Mouse (Mus musculus): ENCODE measurements around the gene Copz1. TPM values are rescaled to one million over a fixed set of nuclear protein-coding genes. Genes with fewer than 3 reads are reported as not detected.
"Not testable (repeated sequence)": the region's sequence is repeated elsewhere in the genome, so short reads cannot be mapped to it uniquely, and the experiment has no call there.

The Copz1 gene
- 100 to 1,000 TPM; 111 TPM for total RNA-seq (2021)

DNA sequence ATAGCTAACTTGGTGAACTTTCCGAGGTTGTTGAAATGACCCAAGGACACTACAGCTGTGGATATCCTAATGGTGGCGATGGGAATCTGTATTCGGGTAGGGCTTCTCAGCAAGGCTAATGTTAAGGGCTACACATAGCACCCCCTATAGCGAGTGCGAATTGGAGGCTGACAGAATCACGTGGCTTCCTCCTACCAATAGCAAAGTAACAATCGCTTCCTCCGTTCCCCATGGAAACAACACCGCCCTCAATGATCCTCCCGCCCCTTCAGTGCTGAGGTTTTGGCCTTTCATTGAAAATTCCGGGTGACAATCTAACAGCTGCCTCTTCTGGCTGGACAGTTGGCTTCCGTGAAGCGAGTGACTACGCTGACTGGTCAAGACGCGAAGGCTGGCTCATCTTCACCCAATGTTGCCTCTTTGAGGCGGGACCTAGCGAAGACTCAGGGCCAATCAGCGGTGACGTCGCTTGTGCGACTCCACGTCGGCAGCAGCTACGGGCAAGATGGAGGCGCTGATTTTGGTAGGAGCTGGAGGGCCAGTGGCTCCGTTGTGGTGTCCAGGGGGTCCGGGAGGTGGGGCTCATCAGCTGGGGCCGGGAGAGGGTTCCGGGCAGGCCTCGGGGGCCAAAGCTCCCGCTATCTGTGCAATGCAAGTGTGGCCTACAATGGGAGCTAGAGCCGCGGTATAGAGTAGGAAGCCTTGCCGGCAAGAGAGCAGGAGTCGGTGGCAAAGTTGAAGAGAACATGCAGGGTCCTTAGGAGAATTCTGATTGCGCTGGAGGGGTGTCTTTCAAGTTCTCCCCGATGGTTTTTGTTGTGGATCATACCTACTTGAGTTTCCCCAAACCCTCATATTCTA, at the start of gene Copz1:
Gene Copz1 (plus strand): TSS at position 296 of the 861 bp plus-strand sequence.
- intact Hi-C loops (cut with DNase I): no loop called here

DNA sequence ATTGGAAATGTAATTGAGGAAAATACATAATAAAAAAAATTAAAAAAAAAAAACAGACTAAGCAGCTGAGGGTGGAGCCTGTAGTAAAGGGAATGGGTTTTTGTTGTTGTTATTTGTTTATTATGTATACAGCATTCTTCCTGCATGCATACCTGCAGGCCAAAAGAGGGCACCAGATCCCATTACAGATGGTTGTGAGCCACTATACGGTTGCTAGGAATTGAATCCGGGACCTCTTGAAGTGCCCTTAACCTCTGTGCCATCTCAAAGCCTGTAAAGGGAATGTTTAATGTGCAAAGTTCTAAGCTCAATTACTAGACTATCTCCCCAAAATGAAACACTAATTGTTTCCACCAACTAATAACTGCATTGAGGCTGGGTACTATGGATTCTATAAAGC, 48.4 kb upstream of the Copz1 start:
- intact Hi-C loops (cut with DNase I): no loop called here
- DNase-seq (ENCODE audit: extremely low spot score in 1 of 2, low spot score in 2 of 2): no peak

More for the DNA sequence above, at the start of gene Copz1:
- DNase-seq (ENCODE audit: extremely low spot score in 1 of 2, low spot score in 2 of 2): peak; percentile 96 to 99

DNA sequence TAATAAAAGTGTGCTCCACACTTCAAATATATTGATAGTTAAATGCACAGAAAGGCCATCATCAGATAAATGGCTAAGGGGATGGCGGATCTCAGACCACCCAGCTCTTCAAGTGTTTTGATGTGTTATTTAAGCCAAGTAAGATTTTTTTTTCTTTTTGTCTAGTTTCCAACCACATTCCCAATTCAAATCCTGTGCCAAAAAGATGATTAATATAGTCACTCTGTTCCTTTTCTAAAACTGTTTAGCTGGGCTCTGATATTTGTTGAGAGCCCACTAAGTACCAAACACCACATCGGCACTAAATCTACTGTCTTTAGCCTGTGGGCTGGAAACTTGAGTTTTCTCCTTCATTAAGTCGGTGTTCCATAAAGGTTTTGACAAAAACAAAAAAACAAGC, 45.5 kb upstream of the Copz1 start:
- intact Hi-C loops (cut with DNase I): no loop called here
- no peak for DNase-seq (ENCODE audit: extremely low spot score in 1 of 2, low spot score in 2 of 2)

DNA sequence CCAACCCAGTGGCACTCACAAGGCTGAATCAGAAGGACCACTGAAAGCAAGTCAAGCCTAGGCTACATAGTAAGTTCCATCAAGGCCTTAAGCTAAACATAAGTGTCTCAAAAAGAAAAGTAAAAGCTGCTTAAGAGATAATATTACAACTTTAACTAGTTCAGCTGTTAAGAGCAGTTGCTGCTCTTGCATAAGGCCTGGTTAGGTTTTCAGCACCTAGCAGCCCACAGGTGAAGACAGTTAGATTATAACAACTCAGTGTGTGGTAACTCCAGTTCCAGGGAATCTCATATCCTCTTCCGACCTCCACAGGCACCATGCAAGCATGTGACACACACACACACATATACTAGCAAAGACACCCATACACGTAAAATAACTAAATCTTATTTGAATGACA, 44.9 kb upstream of the Copz1 start:
- no peak for DNase-seq (ENCODE audit: extremely low spot score in 1 of 2, low spot score in 2 of 2)
- intact Hi-C loops (cut with DNase I): no loop called here

DNA sequence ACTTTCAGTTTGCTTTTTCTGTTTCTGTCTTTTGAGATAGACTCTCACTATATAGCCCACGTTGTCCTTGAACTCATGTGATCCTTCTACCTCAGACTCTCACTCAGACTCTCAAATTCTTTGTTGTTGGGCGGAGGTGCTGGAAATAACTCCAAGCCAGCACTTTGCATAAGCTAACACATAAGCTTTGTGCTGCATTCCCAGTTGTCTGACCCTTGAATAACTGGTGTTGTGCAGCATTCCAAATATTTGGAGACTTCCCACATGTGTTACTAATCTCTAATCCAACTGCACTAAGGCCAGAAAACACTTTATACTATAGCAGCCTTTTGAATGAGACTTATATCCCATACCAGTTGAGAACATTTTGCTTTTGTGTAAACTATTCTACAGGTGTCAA, 43.6 kb upstream of the Copz1 start:
- no peak for DNase-seq (ENCODE audit: extremely low spot score in 1 of 2, low spot score in 2 of 2)
- intact Hi-C loops (cut with DNase I): no loop called here

DNA sequence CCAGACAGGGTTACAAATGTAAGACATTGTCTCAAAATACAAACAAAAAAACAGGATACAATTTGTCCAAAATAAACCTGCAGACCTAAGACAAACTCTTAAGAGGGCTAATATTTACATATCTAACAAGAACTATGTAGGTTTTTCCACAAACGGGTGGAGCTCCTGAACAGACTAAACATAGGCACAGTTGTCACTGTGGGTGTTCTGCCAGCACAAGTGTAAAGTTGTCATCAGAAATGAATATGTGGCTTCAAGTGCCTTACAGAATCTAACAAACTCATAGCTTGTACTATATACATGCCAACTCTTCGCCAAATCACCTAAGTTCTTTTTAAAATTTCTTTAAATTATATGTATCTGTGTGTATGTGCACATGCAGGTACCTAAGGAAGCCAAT, 39.4 kb upstream of the Copz1 start:
- DNase-seq (ENCODE audit: extremely low spot score in 1 of 2, low spot score in 2 of 2): no peak
- intact Hi-C loops (cut with DNase I): no loop called here

DNA sequence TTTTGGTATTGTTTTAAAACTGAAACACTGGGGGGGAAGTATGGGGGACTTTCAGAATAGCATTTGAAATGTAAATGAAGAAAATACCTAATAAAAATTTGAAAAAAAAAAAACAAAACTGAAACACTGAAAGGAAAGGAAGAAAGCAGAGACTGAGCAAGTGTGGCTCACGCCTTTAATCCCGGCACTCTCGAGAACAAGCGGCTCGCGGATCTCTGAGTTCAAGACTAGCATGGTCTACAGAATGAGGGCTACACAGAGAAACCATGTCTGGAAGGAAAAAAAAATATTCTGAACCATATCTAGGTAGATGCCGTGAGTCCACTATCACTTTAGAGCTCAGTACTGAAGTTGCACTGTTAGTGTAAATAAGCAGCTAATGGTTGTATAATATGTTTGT, 35.2 kb upstream of the Copz1 start:
- no peak for DNase-seq (ENCODE audit: extremely low spot score in 1 of 2, low spot score in 2 of 2)
- intact Hi-C loops (cut with DNase I): no loop called here

DNA sequence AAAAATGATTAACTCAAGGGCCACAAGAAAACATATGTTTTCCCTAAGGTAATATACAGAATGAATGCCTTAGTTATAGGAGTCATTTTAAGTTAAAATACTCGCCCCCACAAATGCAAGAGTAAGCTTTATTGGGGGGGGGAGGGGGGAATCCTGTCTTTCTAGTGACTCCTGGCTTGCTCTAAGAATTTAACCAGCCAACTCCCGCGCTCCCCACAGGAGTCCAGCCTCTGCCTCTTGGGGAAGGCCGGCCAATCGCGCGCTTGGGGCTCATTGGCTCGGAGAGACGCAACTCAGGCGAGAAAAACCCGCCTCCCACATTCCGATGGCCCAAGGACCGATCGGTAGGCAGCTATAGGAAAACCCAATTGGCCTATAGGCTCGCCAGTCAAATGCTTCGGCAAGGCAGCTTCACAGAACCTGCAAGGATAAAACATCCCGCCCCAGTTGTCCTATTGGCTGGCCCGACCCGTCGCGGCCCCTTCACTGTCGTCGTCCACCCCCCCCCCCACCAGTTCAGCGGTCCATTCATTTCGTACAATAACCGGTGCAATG, 33.3 kb upstream of the Copz1 start:
- peak; percentile 97 for DNase-seq (ENCODE audit: extremely low spot score in 1 of 2, low spot score in 2 of 2)
- intact Hi-C loops (cut with DNase I): no loop called here

DNA sequence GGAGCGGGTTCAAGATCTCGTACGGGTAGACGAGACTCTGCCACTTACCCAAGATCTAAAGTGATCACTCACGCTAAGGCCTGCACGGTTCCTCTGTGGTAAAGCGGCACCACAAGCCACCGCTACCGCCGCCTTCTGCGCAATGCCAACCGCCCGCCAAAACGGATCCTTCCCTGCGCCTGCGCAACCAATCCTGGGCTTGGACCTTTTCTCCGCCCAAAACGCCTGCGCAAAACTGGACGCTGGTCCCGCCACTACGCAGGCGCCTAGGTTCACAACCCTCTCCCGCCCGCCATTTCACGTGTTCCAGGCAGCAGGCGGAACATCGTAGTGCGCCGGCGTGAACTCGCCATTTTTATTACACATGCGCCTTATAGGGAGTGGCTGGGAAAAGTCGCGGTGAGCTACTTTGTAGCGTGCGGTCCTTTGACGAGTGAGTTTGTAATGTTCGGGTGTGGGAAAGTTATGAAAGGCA, 32.8 kb upstream of the Copz1 start, which contains the start of gene Cbx5:
Gene Cbx5 (minus strand): TSS at position 132 of the 475 bp plus-strand sequence.
- DNase-seq (ENCODE audit: extremely low spot score in 1 of 2, low spot score in 2 of 2): peak; percentile 99
- intact Hi-C loops (cut with DNase I): no loop called here

DNA sequence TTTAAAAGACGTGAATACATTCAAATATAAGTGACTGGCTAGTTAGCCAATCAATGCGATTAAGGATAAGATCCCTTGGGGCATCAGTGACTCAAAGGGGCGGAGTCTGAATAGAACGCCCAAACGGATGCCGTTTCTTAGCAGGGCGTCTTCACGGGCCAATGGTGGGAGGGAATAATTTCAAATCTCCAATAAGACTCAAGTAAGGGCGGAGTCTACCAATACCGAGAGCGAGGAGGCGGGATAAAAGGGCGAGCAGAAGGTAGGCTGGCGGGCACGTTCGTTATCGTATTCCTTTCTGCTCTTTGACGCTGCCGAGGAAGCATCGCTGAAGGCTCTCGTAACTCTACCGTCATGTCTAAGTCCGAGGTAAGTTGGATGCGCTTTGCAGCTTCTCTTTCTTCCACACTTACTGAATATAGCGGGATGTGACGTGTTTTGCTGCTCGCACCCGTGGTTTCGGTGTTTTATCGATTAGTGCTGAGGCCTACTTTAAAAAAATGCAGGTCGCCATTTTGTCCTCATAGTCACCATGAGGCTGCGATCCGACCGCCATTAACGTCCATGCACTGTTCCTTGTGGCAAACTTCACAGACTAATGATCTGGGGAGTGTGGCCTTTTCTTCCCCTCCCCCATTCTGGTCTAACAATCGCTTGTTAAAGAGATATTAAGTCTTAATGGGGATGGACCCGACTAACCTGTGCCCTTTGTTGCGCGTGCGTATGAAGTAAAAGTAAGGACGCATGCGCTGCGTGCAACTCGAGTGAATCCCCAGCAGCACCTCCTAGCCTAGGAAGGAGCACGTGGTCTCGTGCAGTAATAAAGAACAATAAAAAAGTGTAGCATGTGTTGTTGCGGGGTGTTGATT, 32.1 kb upstream of the Copz1 start, which contains the start of gene Hnrnpa1:
Gene Hnrnpa1 (plus strand): TSS at position 273 of the 869 bp plus-strand sequence.
- intact Hi-C loops (cut with DNase I): no loop called here
- DNase-seq (ENCODE audit: extremely low spot score in 1 of 2, low spot score in 2 of 2): peak; percentile 95 to 97

DNA sequence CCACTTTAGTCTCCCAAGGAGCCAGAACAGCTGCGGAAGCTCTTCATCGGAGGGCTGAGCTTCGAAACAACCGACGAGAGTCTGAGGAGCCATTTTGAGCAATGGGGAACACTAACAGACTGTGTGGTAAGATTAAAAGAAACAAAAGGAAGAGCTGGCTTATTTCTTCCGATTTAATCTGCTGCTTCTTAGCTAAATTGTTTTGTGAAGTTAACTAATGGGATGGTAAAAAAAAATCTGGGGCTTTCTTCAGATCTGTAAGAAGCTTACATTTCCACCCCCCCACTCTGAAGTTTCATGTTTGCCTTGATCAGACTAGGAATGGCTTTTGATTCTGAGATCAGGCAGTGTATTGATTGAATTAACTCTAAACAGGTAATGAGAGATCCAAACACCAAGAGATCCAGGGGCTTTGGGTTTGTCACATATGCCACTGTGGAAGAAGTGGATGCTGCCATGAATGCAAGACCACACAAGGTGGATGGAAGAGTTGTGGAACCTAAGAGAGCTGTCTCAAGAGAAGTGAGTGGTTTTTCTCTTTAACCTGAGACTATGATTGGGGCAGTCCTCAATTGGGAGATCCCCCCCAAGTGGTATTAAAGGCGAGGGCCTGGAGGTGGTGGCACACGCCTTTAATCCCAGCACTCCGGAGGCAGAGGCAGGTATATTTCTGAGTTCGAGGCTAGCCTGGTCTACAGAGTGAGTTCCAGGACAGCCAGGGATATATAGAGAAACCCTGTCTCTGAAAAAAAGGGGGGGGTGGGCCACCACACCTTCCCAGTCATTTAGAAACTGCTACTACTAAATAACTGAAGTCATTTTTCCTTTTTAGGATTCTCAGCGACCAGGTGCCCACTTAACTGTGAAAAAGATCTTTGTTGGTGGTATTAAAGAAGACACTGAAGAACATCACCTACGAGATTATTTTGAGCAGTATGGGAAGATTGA, 31.2 kb upstream of the Copz1 start:
- DNase-seq (ENCODE audit: extremely low spot score in 1 of 2, low spot score in 2 of 2); intact Hi-C loops (cut with DNase I): not testable (repeated sequence)

DNA sequence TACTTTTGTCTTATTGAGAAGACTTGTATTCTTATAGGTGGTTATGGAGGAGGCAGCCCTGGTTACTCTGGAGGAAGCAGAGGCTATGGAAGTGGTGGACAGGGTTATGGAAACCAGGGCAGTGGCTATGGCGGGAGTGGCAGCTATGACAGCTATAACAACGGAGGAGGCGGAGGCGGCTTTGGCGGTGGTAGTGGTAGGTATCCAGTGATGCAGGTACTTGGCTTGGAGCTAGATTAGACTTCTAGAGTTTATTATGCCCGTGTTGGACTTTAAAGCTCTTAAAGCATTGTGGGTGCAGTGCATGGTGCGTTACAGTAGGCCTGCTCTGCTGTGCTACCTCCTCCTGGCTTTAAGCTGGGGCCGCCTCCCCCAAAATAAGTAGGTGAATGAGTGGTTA, 29.6 kb upstream of the Copz1 start:
- DNase-seq (ENCODE audit: extremely low spot score in 1 of 2, low spot score in 2 of 2): no peak
- intact Hi-C loops (cut with DNase I): no loop called here

DNA sequence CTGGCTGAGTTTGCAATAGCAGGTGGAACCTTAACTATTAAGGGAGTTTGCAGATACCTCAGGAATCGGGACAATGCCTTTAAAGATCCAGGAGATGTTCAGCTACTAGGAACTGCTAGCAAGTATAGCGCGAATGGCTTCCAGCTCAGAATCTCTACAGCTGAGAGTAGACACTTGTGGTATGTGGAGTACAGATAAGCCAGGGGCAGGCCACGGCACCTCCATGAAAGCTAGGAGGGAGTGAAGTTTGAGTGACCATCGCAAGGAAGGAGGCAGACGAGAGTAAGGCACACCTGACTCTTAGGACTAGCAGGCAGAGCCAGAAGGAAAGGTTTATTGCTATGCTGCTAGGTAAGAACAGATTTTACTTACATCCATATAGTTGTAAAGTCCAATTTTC, 26.9 kb upstream of the Copz1 start:
- intact Hi-C loops (cut with DNase I): loop anchor here (2.0 to 5.0 kb wide), 2 partner anchors 38 to 61 kb away; no protein-coding TSS in a partner anchor
- DNase-seq (ENCODE audit: extremely low spot score in 1 of 2, low spot score in 2 of 2): no peak

DNA sequence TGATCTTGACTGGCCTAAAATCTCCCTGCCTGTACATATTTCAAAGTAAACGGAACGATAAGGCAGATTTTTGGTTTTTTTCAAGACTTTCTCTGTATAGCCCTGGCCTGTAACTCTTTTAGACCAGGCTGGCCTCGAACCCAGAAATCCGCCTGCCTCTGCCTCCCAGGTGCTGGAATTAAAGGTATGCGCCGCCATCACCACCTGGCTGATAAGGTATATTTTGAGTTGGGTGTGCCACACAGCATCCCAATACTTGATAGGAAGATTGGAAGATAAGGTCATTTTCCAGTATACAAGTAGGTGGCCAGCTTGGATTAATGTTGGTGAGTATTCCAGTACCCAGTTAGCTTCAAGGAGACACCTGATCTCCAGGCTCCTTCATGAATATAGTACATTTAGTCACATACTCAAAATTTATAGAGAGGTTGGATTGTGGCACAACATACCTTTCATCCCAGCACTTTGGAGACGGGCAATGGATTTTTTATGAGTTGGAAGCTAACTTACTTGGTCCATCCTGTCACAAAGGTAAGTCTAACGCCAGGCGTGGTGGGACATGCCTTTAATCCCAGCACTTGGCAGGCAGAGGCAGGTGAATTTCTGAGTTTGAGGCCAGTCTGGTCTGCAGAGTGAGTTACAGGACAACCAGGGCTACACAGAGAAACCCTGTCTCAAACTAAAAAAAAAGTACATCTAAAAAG, 25.3 kb upstream of the Copz1 start:
- no peak for DNase-seq (ENCODE audit: extremely low spot score in 1 of 2, low spot score in 2 of 2)
- intact Hi-C loops (cut with DNase I): loop anchor here (2.0 to 5.0 kb wide), 2 partner anchors 40 to 60 kb away; no protein-coding TSS in a partner anchor

DNA sequence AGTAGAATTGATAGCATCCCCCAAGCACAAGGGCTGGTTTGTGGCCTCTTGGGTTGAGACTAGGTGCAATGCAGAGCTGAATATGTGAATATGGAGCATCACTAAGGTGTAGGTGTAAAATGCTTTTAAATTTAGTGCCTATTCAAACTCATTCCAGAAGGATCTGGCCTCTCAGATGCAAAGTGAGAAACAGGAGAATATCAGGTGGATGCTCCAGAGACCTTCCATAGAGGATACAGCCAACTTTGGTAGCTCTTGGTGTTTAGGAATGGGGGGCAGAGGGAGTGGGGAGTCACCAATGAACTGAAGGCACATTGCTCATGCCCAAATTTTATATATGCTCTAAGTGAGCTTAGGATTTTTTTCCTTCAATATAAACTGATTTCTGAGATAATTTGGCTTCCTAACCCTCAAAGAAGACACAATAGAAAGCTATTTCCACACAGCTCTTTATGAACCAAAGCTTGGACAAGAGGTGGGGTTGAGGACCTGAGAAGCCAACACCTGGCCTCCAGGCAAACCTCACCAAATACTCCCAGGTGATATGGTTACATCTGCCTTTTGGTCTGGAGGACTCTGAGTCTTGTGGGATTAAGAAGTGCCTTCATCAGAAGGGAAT, 24.6 kb upstream of the Copz1 start:
- DNase-seq (ENCODE audit: extremely low spot score in 1 of 2, low spot score in 2 of 2): no peak
- intact Hi-C loops (cut with DNase I): loop anchor here (2.0 to 5.0 kb wide), 2 partner anchors 41 to 59 kb away; no protein-coding TSS in a partner anchor

DNA sequence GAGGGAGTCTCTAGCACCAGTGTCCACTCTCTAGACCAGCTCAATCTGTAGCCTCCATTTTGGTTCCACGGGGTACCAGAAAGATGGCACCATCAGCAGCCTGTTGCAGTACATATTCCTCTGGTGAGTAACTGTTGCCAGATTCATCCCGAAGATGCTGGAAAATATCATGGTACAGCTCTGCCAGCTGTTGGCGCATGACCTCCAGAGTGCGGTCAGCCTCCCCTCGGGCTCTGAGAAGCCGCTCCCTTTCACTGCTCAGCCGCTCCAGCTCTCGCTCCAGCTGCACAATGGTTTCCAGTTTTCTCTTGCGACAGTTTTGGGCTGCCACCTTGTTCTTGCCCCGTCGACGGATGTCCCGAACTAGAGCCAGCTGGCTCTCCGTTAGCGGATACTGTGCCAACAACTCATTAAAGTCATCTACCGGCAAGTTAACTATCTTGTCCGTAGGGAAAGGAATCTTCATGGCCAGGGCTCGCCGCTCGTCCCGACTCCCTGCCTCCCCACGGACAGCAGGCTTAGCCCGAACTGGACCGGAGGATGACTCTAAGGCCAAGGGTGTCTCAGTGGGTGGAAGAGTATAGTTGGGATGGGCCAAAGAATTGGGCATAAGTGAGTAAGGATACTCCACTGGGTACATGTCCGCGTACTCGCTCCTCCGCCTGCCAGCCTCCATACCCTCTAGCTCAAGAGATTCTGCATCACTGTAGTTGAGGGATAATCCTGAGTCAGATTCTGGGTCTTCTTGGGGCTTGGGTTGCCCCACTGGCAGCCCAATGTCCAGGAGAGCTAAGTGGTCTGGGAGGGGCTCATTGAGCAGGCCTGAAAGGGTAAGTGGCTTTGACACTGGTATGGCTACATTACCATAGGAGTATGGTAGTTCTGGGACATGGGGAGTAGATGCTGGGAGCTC, 23.9 kb upstream of the Copz1 start:
- intact Hi-C loops (cut with DNase I): loop anchor here (5.0 kb wide), 1 partner anchor 41 kb away; no protein-coding TSS in a partner anchor
- peak in 1 of 2 experiments; percentile 37 for DNase-seq (ENCODE audit: extremely low spot score in 1 of 2, low spot score in 2 of 2)
